Mouse (Mus musculus) thymus, adult 2 months (tissue): ENCODE measurements around the gene Zc3hc1. TPM values are rescaled to one million over a fixed set of nuclear protein-coding genes. Genes with fewer than 3 reads are reported as not detected.
A peak's percentile ranks its signal among the peaks of the same experiment; 100 is the strongest.
"Not testable (repeated sequence)": the region's sequence is repeated elsewhere in the genome, so short reads cannot be mapped to it uniquely, and the experiment has no call there.

Experiments used
- DNase-seq: peaks from one replicate; pipeline ENCODE4 v3.0.0; 2021
- H3K27ac ChIP-seq: fragments of 200-500 bp; 2 replicates; pipeline ENCODE4 v1.5.1; 2012; ENCODE audit warnings: low read length, control low read depth; ENCODE audit not compliant: control insufficient read depth, insufficient read depth
- H3K27me3 ChIP-seq: fragments of 200-500 bp; 2 replicates; pipeline ENCODE4 v1.6.1; 2012; ENCODE audit warnings: mild to moderate bottlenecking, low read length, moderate library complexity, mixed read lengths; ENCODE audit not compliant: control insufficient read depth, insufficient read depth
- H3K36me3 ChIP-seq: fragments of 200-500 bp; 2 replicates; pipeline ENCODE4 v1.6.1; 2012; ENCODE audit warnings: mild to moderate bottlenecking, low read length, moderate library complexity; ENCODE audit not compliant: control insufficient read depth, insufficient read depth
- H3K4me1 ChIP-seq: fragments of 200-500 bp; replicated peaks from 2 replicates; pipeline ENCODE4 v1.6.1; 2012; ENCODE audit warnings: low read length; ENCODE audit not compliant: control insufficient read depth, insufficient read depth
- H3K4me3 ChIP-seq: fragments of 200-500 bp; 2 replicates; pipeline ENCODE4 v1.5.1; 2012; ENCODE audit warnings: mild to moderate bottlenecking, low read length, control low read depth, moderate library complexity; ENCODE audit not compliant: control insufficient read depth, insufficient read depth
- CTCF ChIP-seq: fragments of 200-500 bp; IDR thresholded peaks from 2 replicates; pipeline ENCODE4 v1.5.1; 2012; ENCODE audit warnings: mild to moderate bottlenecking, control low read depth, low read length, moderate library complexity, borderline replicate concordance; ENCODE audit not compliant: control insufficient read depth, poor library complexity, insufficient read depth; ENCODE audit errors: extremely low read depth
- POLR2A ChIP-seq: fragments of 200-500 bp; IDR thresholded peaks from 2 replicates; pipeline ENCODE4 v1.6.1; 2012; ENCODE audit warnings: mild to moderate bottlenecking, low read length, control low read depth, moderate library complexity; ENCODE audit not compliant: control insufficient read depth, poor library complexity, insufficient read depth; ENCODE audit errors: extremely low read depth
- WGBS: fragments of 180-500 bp; shearing (Covaris S2); methylation state at CpG from one replicate; pipeline ENCODE4 v1.1.7; 2018; 5-methylcytosine and 5-hydroxymethylcytosine counted together
- polyA plus RNA-seq: library from polyadenylated mRNA; depleted of rRNA; stranded (reverse); fragments of >200 nt; gene quantifications from 2 replicates; pipeline ENCODE4 v1.2.3, GENCODE M21; 2012

Zc3hc1 gene
- polyA plus RNA-seq, 1 experiment = 27.3 TPM

GRCm38 (mm10) chr6:30401308-30402015, 10.6 kb upstream of the Zc3hc1 start, which contains the start of gene Klhdc10:
TSS of gene Klhdc10 (plus strand) at chr6:30401868.
- H3K4me3 ChIP-seq = peak within 1 kb of the TSS; percentile 70
- under 1% methylated on average over 41 of the region's 41 CpGs for WGBS
- H3K27ac ChIP-seq = peak within 1 kb of the TSS; percentile 91
- TF ChIP-seq POLR2A (peak; percentile 59), CTCF (peak; percentile 43; the same call in 1 of the 2 replicates)
- no peaks in the 10 kb centered on the region for H3K36me3 ChIP-seq
- H3K4me1 ChIP-seq = peaks cover 4% of the 10 kb centered on the region
- H3K27me3 ChIP-seq = no peaks in the 10 kb centered on the region
- peak; percentile 100 for DNase-seq

DNA sequence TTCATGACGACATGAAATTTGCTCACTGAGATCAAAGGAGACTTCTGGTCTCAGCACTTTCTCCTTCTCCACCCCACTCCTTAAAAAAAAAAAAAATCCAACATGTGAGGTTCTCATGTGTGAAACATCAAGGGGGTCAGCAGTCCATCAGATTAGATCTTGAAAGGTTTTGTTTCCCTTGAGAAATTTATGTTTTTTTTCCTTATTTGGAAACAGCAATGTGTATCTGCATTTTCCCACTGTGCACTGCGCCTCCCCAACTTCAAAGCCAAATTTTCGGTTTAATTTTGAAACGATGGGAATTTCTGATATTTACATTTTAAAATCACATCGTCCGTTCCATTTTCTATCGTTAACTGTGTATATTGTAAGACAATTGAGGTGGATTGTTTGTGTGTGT, 9.9 kb upstream of the Zc3hc1 start:
- Histone ChIP-seq H3K27me3 (no peaks in the 10 kb centered on the region), H3K4me3 (no peak overlapping the region), H3K27ac (no peak overlapping the region), H3K36me3 (no peaks in the 10 kb centered on the region), H3K4me1 (peaks cover 4% of the 10 kb centered on the region)
- under 1% methylated on average over 7 of the region's 7 CpGs for WGBS
- peak; percentile 14 for DNase-seq
- TF ChIP-seq POLR2A (no peak), CTCF (no peak)

DNA sequence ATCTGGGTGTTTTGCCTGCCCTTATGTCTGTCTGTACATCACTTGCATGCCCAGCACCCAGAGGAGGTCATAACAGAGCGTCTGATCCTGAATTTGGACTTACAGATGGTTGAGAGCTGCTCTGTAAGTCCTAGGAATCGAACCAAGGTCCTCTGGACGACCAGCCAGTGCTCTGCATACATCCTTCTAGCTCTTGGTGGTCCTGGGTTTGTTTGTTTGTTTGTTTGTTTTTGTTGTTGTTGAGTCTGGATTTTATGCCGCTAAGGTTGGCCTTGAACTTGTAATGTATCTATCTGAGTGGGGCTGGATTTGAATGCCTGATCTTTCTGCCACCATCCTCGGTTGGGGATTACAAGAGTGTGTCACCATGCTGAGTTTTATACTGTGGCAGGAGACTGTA, 9.3 kb upstream of the Zc3hc1 start:
- Histone ChIP-seq H3K36me3 (no peaks in the 10 kb centered on the region), H3K4me1 (peaks cover 4% of the 10 kb centered on the region), H3K4me3 (no peak overlapping the region), H3K27ac (no peak overlapping the region), H3K27me3 (no peaks in the 10 kb centered on the region)
- DNase-seq = no peak
- 89% methylated on average over 5 of the region's 5 CpGs for WGBS
- no peak for TF ChIP-seq CTCF
- TF ChIP-seq POLR2A = no peak

GRCm38 (mm10) chr6:30391996-30392395, 1.2 kb upstream of the Zc3hc1 start:
- Histone ChIP-seq H3K4me1 (peaks cover 2% of the 10 kb centered on the region), H3K27ac (no peak overlapping the region), H3K36me3 (peaks cover under 1% of the 10 kb centered on the region; the same call in 1 of the 2 replicates), H3K4me3 (no peak overlapping the region), H3K27me3 (no peaks in the 10 kb centered on the region)
- 94% methylated on average over 7 of the region's 7 CpGs for WGBS
- no peak for DNase-seq
- no peak for TF ChIP-seq CTCF
- no peak for TF ChIP-seq POLR2A

GRCm38 (mm10) chr6:30390271-30390670, 557 bp downstream of the Zc3hc1 start:
- not testable (repeated sequence) for H3K27ac ChIP-seq, H3K4me1 ChIP-seq, H3K27me3 ChIP-seq, DNase-seq
- peaks cover 18% of the 10 kb centered on the region for H3K36me3 ChIP-seq
- H3K4me3 ChIP-seq = peak overlapping the region; percentile 99
- WGBS = 23% methylated on average over 4 of the region's 4 CpGs

GRCm38 (mm10) chr6:30381116-30381515, 9.7 kb downstream of the Zc3hc1 start:
- peak; percentile 44 for DNase-seq
- whole genome bisulfite sequencing = 81% methylated on average over 3 of the region's 3 CpGs
- Histone ChIP-seq H3K4me1 (no peaks in the 10 kb centered on the region), H3K36me3 (peaks cover 52% of the 10 kb centered on the region), H3K4me3 (no peak overlapping the region), H3K27ac (no peak overlapping the region), H3K27me3 (no peaks in the 10 kb centered on the region)
- TF ChIP-seq POLR2A (no peak), CTCF (no peak)

GRCm38 (mm10) chr6:30375791-30376190, 15.0 kb downstream of the Zc3hc1 start:
- 94% methylated on average over 1 of the region's 1 CpGs for WGBS
- DNase-seq = no peak
- H3K4me1 ChIP-seq = no peaks in the 10 kb centered on the region

More at GRCm38 (mm10) chr6:30375791-30376190, 15.0 kb downstream of the Zc3hc1 start:
- Histone ChIP-seq H3K27me3 (no peaks in the 10 kb centered on the region), H3K36me3 (peaks cover 59% of the 10 kb centered on the region), H3K4me3 (no peak overlapping the region), H3K27ac (no peak overlapping the region)
- TF ChIP-seq POLR2A (no peak), CTCF (no peak)
